Mouse (Mus musculus) thymus, adult 2 months (tissue): ENCODE measurements around the gene Pla2g1b. TPM values are rescaled to one million over a fixed set of nuclear protein-coding genes. Genes with fewer than 3 reads are reported as not detected.

Experiments
- DNase-seq: peaks from one replicate; pipeline ENCODE4 v3.0.0; 2021
- H3K27ac ChIP-seq: fragments of 200-500 bp; 2 replicates; pipeline ENCODE4 v1.5.1; 2012; ENCODE audit warnings: low read length, control low read depth; ENCODE audit not compliant: control insufficient read depth, insufficient read depth
- H3K27me3 ChIP-seq: fragments of 200-500 bp; 2 replicates; pipeline ENCODE4 v1.6.1; 2012; ENCODE audit warnings: mild to moderate bottlenecking, low read length, moderate library complexity, mixed read lengths; ENCODE audit not compliant: control insufficient read depth, insufficient read depth
- H3K36me3 ChIP-seq: fragments of 200-500 bp; 2 replicates; pipeline ENCODE4 v1.6.1; 2012; ENCODE audit warnings: mild to moderate bottlenecking, low read length, moderate library complexity; ENCODE audit not compliant: control insufficient read depth, insufficient read depth
- H3K4me1 ChIP-seq: fragments of 200-500 bp; replicated peaks from 2 replicates; pipeline ENCODE4 v1.6.1; 2012; ENCODE audit warnings: low read length; ENCODE audit not compliant: control insufficient read depth, insufficient read depth
- H3K4me3 ChIP-seq: fragments of 200-500 bp; 2 replicates; pipeline ENCODE4 v1.5.1; 2012; ENCODE audit warnings: mild to moderate bottlenecking, low read length, control low read depth, moderate library complexity; ENCODE audit not compliant: control insufficient read depth, insufficient read depth
- CTCF ChIP-seq: fragments of 200-500 bp; IDR thresholded peaks from 2 replicates; pipeline ENCODE4 v1.5.1; 2012; ENCODE audit warnings: mild to moderate bottlenecking, control low read depth, low read length, moderate library complexity, borderline replicate concordance; ENCODE audit not compliant: control insufficient read depth, poor library complexity, insufficient read depth; ENCODE audit errors: extremely low read depth
- POLR2A ChIP-seq: fragments of 200-500 bp; IDR thresholded peaks from 2 replicates; pipeline ENCODE4 v1.6.1; 2012; ENCODE audit warnings: mild to moderate bottlenecking, low read length, control low read depth, moderate library complexity; ENCODE audit not compliant: control insufficient read depth, poor library complexity, insufficient read depth; ENCODE audit errors: extremely low read depth
- WGBS: fragments of 180-500 bp; shearing (Covaris S2); methylation state at CpG from one replicate; pipeline ENCODE4 v1.1.7; 2018; 5-methylcytosine and 5-hydroxymethylcytosine counted together
- polyA plus RNA-seq: library from polyadenylated mRNA; depleted of rRNA; stranded (reverse); fragments of >200 nt; gene quantifications from 2 replicates; pipeline ENCODE4 v1.2.3, GENCODE M21; 2012

Gene Pla2g1b
- polyA plus RNA-seq, 1 experiment, result 1.2 TPM

- peaks cover 36% of the 10 kb centered on the region for H3K4me1 ChIP-seq
- no peak for DNase-seq
- H3K27me3 ChIP-seq, result no peaks in the 10 kb centered on the region
- WGBS, result 32% methylated on average over 18 of the region's 18 CpGs
- peak overlapping the region; percentile 79 for H3K4me3 ChIP-seq
- peak overlapping the region; percentile 6; the same call in 1 of the 2 replicates for H3K27ac ChIP-seq
- no peaks in the 10 kb centered on the region for H3K36me3 ChIP-seq
- TF ChIP-seq CTCF (no peak), POLR2A (no peak)
These were observed 42.2 kb downstream of the Pla2g1b start for GRCm38 (mm10) chr5:115507981-115508858.

- TF ChIP-seq POLR2A (no peak), CTCF (no peak)
- Histone ChIP-seq H3K27me3 (no peaks in the 10 kb centered on the region), H3K27ac (no peak overlapping the region), H3K36me3 (no peaks in the 10 kb centered on the region), H3K4me3 (peak overlapping the region; percentile 79), H3K4me1 (peaks cover 40% of the 10 kb centered on the region)
- no peak for DNase-seq
- WGBS, result 42% methylated on average over 10 of the region's 10 CpGs
These were observed 42.7 kb downstream of the Pla2g1b start for GRCm38 (mm10) chr5:115508859-115509147.

GRCm38 (mm10) chr5:115509321-115509761 is 43.3 kb downstream of the Pla2g1b start:
- Histone ChIP-seq H3K27me3 (no peaks in the 10 kb centered on the region), H3K4me3 (0 out of 2 replicates have a peak overlapping the region, but pooled peaks have one; percentile 1), H3K4me1 (peaks cover 45% of the 10 kb centered on the region), H3K36me3 (no peaks in the 10 kb centered on the region), H3K27ac (no peak overlapping the region)
- TF ChIP-seq CTCF (no peak), POLR2A (no peak)
- DNase-seq, result no peak
- WGBS, result 14% methylated on average over 15 of the region's 15 CpGs

GRCm38 (mm10) chr5:115509790-115510689 is 44.0 kb downstream of the Pla2g1b start:
- no peaks in the 10 kb centered on the region for H3K36me3 ChIP-seq
- DNase-seq, result no peak
- TF ChIP-seq POLR2A (no peak), CTCF (no peak)
- H3K27me3 ChIP-seq, result no peaks in the 10 kb centered on the region
- whole genome bisulfite sequencing, result 76% methylated on average over 15 of the region's 15 CpGs
- no peak overlapping the region for H3K4me3 ChIP-seq
- H3K27ac ChIP-seq, result no peak overlapping the region
- peaks cover 52% of the 10 kb centered on the region for H3K4me1 ChIP-seq

- H3K36me3 ChIP-seq, result no peaks in the 10 kb centered on the region
- H3K27ac ChIP-seq, result no peak overlapping the region
- peaks cover 71% of the 10 kb centered on the region for H3K4me1 ChIP-seq
- TF ChIP-seq CTCF (no peak), POLR2A (no peak)
- no peak for DNase-seq
- 52% methylated on average over 7 of the region's 7 CpGs for WGBS
- H3K27me3 ChIP-seq, result no peaks in the 10 kb centered on the region
- no peak overlapping the region for H3K4me3 ChIP-seq
These were observed 46.3 kb downstream of the Pla2g1b start for GRCm38 (mm10) chr5:115512375-115512774.

GRCm38 (mm10) chr5:115513246-115513645 is 47.2 kb downstream of the Pla2g1b start:
- WGBS, result 97% methylated on average over 14 of the region's 14 CpGs
- H3K27ac ChIP-seq, result no peak overlapping the region
- peaks cover 67% of the 10 kb centered on the region for H3K4me1 ChIP-seq
- no peaks in the 10 kb centered on the region for H3K27me3 ChIP-seq
- H3K4me3 ChIP-seq, result no peak overlapping the region
- no peak for DNase-seq
- no peaks in the 10 kb centered on the region for H3K36me3 ChIP-seq
- TF ChIP-seq POLR2A (no peak), CTCF (no peak)
